15 mouse cellular contexts compared by ENCODE assay signal in the genomic region with DNA sequence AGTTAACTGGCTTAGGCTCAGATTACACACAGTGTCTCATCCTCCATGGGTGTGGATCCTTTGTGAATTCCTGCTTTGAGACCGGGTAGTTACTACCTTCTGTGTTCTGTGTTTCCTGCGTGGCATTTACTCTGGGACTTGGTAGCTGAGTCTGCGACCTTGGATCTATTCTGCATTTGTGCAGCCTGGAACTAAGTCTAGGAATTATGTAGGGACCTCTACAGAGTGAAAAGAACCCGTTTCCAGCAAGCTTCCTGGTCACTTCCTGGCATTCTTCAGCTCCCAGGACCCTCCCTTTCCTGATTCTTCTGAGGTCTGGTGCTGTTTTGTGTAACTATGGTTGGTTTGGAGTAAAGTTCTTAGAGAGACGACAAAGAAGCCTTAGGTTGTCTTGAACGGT. TPM values are rescaled to one million over a fixed set of nuclear protein-coding genes. Genes with fewer than 3 reads are reported as not detected.
DNase-seq lines count a peak whose midpoint lies in the region; ATAC-seq and TF ChIP-seq lines count a peak whose summit lies in the region.
"Had no signal": no experiment of that assay in that cellular context is flagged by ENCODE, and none has a peak within 500 bp of the region (broad histone marks: within the 10 kb centered on the region; RNA-seq: fewer than 3 reads in every experiment).

No protein-coding gene starts in this region.

- no peak overlapping the region for H3K4me2 ChIP-seq in heart, embryonic 11.5 days
- no peak overlapping the region for H3K4me2 ChIP-seq in kidney, embryonic 14.5 days (replicated peaks; ENCODE audit: low read depth, low read length)
- no peak overlapping the region for H3K4me2 ChIP-seq in midbrain, embryonic 13.5 days (replicated peaks)
- H3K4me2 ChIP-seq: limb, embryonic 12.5 days; midbrain, embryonic 15.5 days had no signal

- H3K36me3 ChIP-seq in heart, embryonic 11.5 days (ENCODE audit: control insufficient read depth, insufficient read depth, low read length): no peaks in the 10 kb centered on the region
- no peaks in the 10 kb centered on the region for H3K36me3 ChIP-seq in kidney, embryonic 14.5 days (ENCODE audit: control insufficient read depth, insufficient read depth, low read length)
- H3K36me3 ChIP-seq in midbrain, embryonic 13.5 days: no peaks in the 10 kb centered on the region
- H3K36me3 ChIP-seq: limb, embryonic 12.5 days; midbrain, embryonic 15.5 days had no signal

- intact Hi-C loops in left cerebral cortex, adult 2 months (cut with DNase I): no loop called here
- intact Hi-C loops in left cerebral cortex, postnatal 4 days (cut with DNase I): no loop called here
- intact Hi-C loops in left cerebral cortex, postnatal 25 days (cut with DNase I): loop anchor here (10.0 kb wide), 1 partner anchor 750 kb away; no protein-coding TSS in a partner anchor

- no peaks in the 10 kb centered on the region for H3K4me1 ChIP-seq in heart, embryonic 11.5 days (ENCODE audit: control insufficient read depth, insufficient read depth, low read length)
- H3K4me1 ChIP-seq in kidney, embryonic 14.5 days (ENCODE audit: control insufficient read depth, insufficient read depth, low read length): no peaks in the 10 kb centered on the region
- H3K4me1 ChIP-seq in midbrain, embryonic 13.5 days (replicated peaks): no peaks in the 10 kb centered on the region
- H3K4me1 ChIP-seq: limb, embryonic 12.5 days; midbrain, embryonic 15.5 days had no signal

- DNase-seq in left cerebral cortex, adult 2 months (ENCODE audit: extremely low spot score in 1 of 2, low spot score in 2 of 2): no peak
- no peak for DNase-seq in left cerebral cortex, postnatal 4 days
- DNase-seq in ZHBTc4 (ENCODE audit: low read depth, low spot score): peak; percentile 56
- DNase-seq in layer of hippocampus, adult 9-11 months: no peak
- no peak for DNase-seq in left cerebral cortex, postnatal 25 days (ENCODE audit: low spot score in 2 of 2)
- DNase-seq: adrenal gland, postnatal 25 days; forebrain, postnatal 0 days; lung, postnatal 36 days had no signal

- no peak for TF ChIP-seq CTCF in left cerebral cortex, adult 2 months (IDR thresholded peaks at IDR 0.05)

- no peak for ATAC-seq in heart, embryonic 11.5 days (replicated peaks; ENCODE audit: insufficient number of reproducible peaks, low FRiP score, low TSS enrichment)
- ATAC-seq in kidney, embryonic 14.5 days (ENCODE audit: low FRiP score, low TSS enrichment): no peak
- ATAC-seq in midbrain, embryonic 13.5 days: no peak
- ATAC-seq: CD4-positive, CD25-positive, alpha-beta regulatory T cell, adult 4 months; forebrain, postnatal 0 days; midbrain, embryonic 15.5 days had no signal

- WGBS in heart, embryonic 11.5 days (ENCODE audit: insufficient replicate concordance): 52% methylated on average over 6 of the region's 6 CpGs
- WGBS in kidney, embryonic 14.5 days: 68% methylated on average over 6 of the region's 6 CpGs
- 80% methylated on average over 6 of the region's 6 CpGs for WGBS in midbrain, embryonic 13.5 days

- no peak overlapping the region for H3K9ac ChIP-seq in heart, embryonic 11.5 days (ENCODE audit: low read depth, low read length)
- no peak overlapping the region for H3K9ac ChIP-seq in kidney, embryonic 14.5 days (ENCODE audit: low read depth, low read length)
- no peak overlapping the region for H3K9ac ChIP-seq in midbrain, embryonic 13.5 days (replicated peaks)
- H3K9ac ChIP-seq: forebrain, postnatal 0 days; limb, embryonic 12.5 days; midbrain, embryonic 15.5 days had no signal

- peak overlapping the region; percentile 61; the same call in 1 of the 2 replicates for H3K27ac ChIP-seq in left cerebral cortex, adult 2 months
- peak overlapping the region; percentile 29; the same call in 1 of the 2 replicates for H3K27ac ChIP-seq in heart, embryonic 11.5 days (ENCODE audit: low read depth, low read length)
- H3K27ac ChIP-seq in kidney, embryonic 14.5 days (ENCODE audit: low read depth, low read length): 0 out of 2 replicates have a peak overlapping the region, but pooled peaks have one; percentile 15
- H3K27ac ChIP-seq in midbrain, embryonic 13.5 days: no peak overlapping the region
- H3K27ac ChIP-seq: limb, embryonic 12.5 days; midbrain, embryonic 15.5 days had no signal

- H3K27me3 ChIP-seq in heart, embryonic 11.5 days (ENCODE audit: control insufficient read depth, insufficient read depth, low read length): 0 out of 2 replicates have a peak, but pooled peaks cover 2% of the 10 kb centered on the region
- H3K27me3 ChIP-seq in kidney, embryonic 14.5 days (ENCODE audit: control insufficient read depth, insufficient read depth, low read length): no peaks in the 10 kb centered on the region
- no peaks in the 10 kb centered on the region for H3K27me3 ChIP-seq in midbrain, embryonic 13.5 days
- H3K27me3 ChIP-seq: limb, embryonic 12.5 days; midbrain, embryonic 15.5 days had no signal

- no peak overlapping the region for H3K4me3 ChIP-seq in left cerebral cortex, adult 2 months
- no peak overlapping the region for H3K4me3 ChIP-seq in heart, embryonic 11.5 days (ENCODE audit: low read depth, low read length)
- H3K4me3 ChIP-seq in kidney, embryonic 14.5 days (ENCODE audit: low read length): no peak overlapping the region
- no peak overlapping the region for H3K4me3 ChIP-seq in midbrain, embryonic 13.5 days (replicated peaks)
- H3K4me3 ChIP-seq: limb, embryonic 12.5 days; midbrain, embryonic 15.5 days had no signal

- no peaks in the 10 kb centered on the region for H3K9me3 ChIP-seq in heart, embryonic 11.5 days (replicated peaks; ENCODE audit: control insufficient read depth, low read length)
- H3K9me3 ChIP-seq in kidney, embryonic 14.5 days (ENCODE audit: control insufficient read depth, low read length): no peaks in the 10 kb centered on the region
- H3K9me3 ChIP-seq in midbrain, embryonic 13.5 days: no peaks in the 10 kb centered on the region
- H3K9me3 ChIP-seq: limb, embryonic 12.5 days; midbrain, embryonic 15.5 days had no signal

RNA-seq across cellular contexts. Expression of a gene that starts 18.1 kb away (rescaled TPM):
- total RNA-seq in left cerebral cortex, adult 2 months (2021): not detected
- not detected for total RNA-seq in left cerebral cortex, postnatal 4 days (2021)
- polyA plus RNA-seq in heart, embryonic 11.5 days (2014; fragmentation: Nextera tagmentation; extraction: Ambion mirVana): 0.16 TPM in 1 of 2 replicates, not detected in the other
- not detected in 2 replicates for polyA plus RNA-seq in kidney, embryonic 14.5 days (2014; fragmentation: Nextera tagmentation; extraction: Ambion mirVana)
- polyA plus RNA-seq in midbrain, embryonic 13.5 days (2015; fragmentation: Nextera tagmentation; extraction: Ambion mirVana): 0.12 TPM in 1 of 2 replicates, not detected in the other
- total RNA-seq in left cerebral cortex, postnatal 25 days (2021): not detected
- polyA plus RNA-seq: CD4-positive, CD25-positive, alpha-beta regulatory T cell, adult 4 months; forebrain, postnatal 0 days; limb, embryonic 12.5 days; midbrain, embryonic 15.5 days; neural tube, embryonic 11.5 days had no signal

RNA-seq across cellular contexts. Expression of a gene that starts 36.9 kb away (rescaled TPM):
- total RNA-seq in left cerebral cortex, adult 2 months (2021): 1 to 10 TPM; 4.1 to 6.6 TPM
- total RNA-seq in left cerebral cortex, postnatal 4 days (2021): 10 to 100 TPM in 1 of 2 experiments, 1 to 10 TPM in 1; 9.7 to 11.5 TPM
- 106 and 117 TPM in 2 replicates for polyA plus RNA-seq in heart, embryonic 11.5 days (2014; fragmentation: Nextera tagmentation; extraction: Ambion mirVana)
- 146 and 188 TPM in 2 replicates for polyA plus RNA-seq in kidney, embryonic 14.5 days (2014; fragmentation: Nextera tagmentation; extraction: Ambion mirVana)
- polyA plus RNA-seq in midbrain, embryonic 13.5 days (2015; fragmentation: Nextera tagmentation; extraction: Ambion mirVana): 76.2 and 78.4 TPM in 2 replicates
- total RNA-seq in left cerebral cortex, postnatal 25 days (2021): 1 to 10 TPM; 3.6 to 4.4 TPM

RNA-seq across cellular contexts. Expression of a gene that starts 57.2 kb away (rescaled TPM):
- total RNA-seq in left cerebral cortex, adult 2 months (2021): 100 to 1,000 TPM; 838 to 905 TPM
- 100 to 1,000 TPM; 666 to 672 TPM for total RNA-seq in left cerebral cortex, postnatal 4 days (2021)
- 205 and 223 TPM in 2 replicates for polyA plus RNA-seq in heart, embryonic 11.5 days (2014; fragmentation: Nextera tagmentation; extraction: Ambion mirVana)
- polyA plus RNA-seq in kidney, embryonic 14.5 days (2014; fragmentation: Nextera tagmentation; extraction: Ambion mirVana): 215 and 226 TPM in 2 replicates
- 281 and 302 TPM in 2 replicates for polyA plus RNA-seq in midbrain, embryonic 13.5 days (2015; fragmentation: Nextera tagmentation; extraction: Ambion mirVana)
- 100 to 1,000 TPM; 884 to 895 TPM for total RNA-seq in left cerebral cortex, postnatal 25 days (2021)
